Mouse (Mus musculus) brain, embryonic 14.5 days (tissue): ENCODE results near the gene Olfr390. TPM values are rescaled to one million over a fixed set of nuclear protein-coding genes. Genes with fewer than 3 reads are reported as not detected.

Source experiments
- DNase-seq: peaks from one replicate; pipeline ENCODE4 v3.0.0-alpha.2; 2011; ENCODE audit warnings: low read depth
- CTCF ChIP-seq: fragments of 200-500 bp; IDR thresholded peaks from 2 replicates; pipeline ENCODE4 v1.5.1; 2012; ENCODE audit warnings: inconsistent platforms, mild to moderate bottlenecking, moderate library complexity, borderline replicate concordance; ENCODE audit not compliant: insufficient read depth, insufficient read length; ENCODE audit errors: extremely low read depth
- POLR2A ChIP-seq: fragments of 200-500 bp; IDR thresholded peaks from 2 replicates; pipeline ENCODE4 v1.6.1; 2012; ENCODE audit warnings: mild to moderate bottlenecking, inconsistent platforms, borderline replicate concordance; ENCODE audit not compliant: poor library complexity, insufficient read depth, insufficient read length, severe bottlenecking; ENCODE audit errors: extremely low read depth
- polyA plus RNA-seq: library from polyadenylated mRNA; depleted of rRNA; stranded (reverse); fragments of >200 nt; gene quantifications from 2 replicates; pipeline ENCODE4 v1.2.3, GENCODE M21; 2012; rRNA removed

Gene Olfr390
- not detected in 2 replicates for polyA plus RNA-seq

DNA sequence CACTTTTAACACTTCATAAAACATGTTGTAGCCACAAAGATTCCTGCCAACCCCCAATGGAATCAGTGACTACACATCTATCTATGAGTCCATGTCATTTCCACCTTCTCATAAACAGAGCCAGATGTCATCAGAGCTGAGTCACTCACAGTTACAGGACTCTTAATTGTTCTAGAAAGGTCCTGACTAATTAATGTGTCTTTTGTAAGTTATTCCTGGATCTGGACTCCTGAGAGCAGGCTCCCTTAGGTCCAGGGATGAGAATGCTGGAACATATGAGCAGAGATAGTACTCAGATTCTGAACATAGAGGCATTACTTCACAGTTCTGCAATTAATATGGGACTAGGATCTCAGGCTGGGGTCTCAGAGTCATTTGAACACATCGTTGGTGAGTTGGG lies at the start of gene Olfr390:
Gene Olfr390, plus strand, starts transcription at position 301 of the 400 bp plus-strand sequence.
- TF ChIP-seq CTCF (no peak), POLR2A (no peak)
- DNase-seq: no peak

DNA sequence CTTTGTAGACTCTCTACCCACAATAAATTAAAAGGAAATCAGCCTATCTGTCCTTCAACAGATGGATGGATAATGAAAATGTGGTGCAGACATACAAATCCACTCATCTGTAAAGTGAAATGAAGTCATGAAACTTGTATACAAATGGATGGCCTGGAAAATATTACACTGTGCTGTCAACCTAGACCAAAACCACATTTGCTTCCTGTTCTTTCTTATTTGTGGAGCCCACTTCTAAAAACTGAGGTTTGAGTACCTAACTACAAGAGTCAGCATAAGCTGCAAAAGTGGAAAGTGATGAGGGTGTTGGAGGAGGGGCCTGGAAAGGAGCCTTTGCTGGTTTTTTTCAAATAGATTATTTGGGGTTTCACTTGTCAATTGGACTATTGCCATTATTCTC lies 23.6 kb upstream of the Olfr390 start:
- TF ChIP-seq CTCF: no peak
- DNase-seq: no peak

DNA sequence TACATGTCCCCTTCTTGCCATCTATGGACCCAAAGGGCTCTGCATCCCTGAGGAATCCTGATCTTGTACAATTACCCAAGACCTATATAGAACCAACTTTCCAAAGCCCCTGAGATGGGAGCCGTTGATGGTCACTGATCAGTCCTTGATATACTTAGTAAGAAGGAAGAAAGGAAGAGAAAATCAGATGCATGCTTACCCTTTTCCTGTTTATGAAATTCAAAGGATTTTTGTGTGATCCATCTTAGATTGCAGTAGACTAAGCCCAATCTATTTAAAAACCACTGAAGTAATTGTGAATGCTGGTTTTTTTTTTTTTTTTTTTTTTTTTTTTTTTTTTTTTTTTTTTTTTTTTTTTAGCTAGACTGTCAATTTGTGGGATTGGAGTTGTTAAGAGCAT lies 2.2 kb upstream of the Olfr390 start, which contains the start of gene Olfr389:
Gene Olfr389, minus strand, starts transcription at position 101 of the 400 bp plus-strand sequence.
- TF ChIP-seq CTCF (no peak), POLR2A (no peak)
- DNase-seq: no peak

DNA sequence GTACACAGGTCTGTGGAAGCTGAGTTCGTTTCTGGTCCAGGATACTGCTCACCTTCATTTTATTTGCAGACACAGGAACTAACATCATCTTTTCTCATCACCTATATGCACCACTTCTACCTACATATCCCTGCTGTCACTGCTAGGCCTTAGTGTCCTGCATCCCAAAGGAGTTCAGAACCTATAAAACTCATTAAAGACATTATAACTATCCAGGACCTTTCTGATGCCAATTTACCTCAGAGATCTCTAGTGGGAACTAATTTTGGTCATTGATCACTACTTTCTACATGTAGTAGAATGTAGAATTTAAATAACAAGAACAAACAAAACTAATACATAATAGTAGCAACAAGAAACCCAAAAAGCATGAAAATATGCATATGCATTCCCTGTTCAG lies 20.2 kb downstream of the Olfr390 start, which contains the start of gene Olfr391-ps:
Gene Olfr391-ps, minus strand, starts transcription at position 101 of the 400 bp plus-strand sequence.
- no peak for DNase-seq
- TF ChIP-seq CTCF (no peak), POLR2A (no peak)

DNA sequence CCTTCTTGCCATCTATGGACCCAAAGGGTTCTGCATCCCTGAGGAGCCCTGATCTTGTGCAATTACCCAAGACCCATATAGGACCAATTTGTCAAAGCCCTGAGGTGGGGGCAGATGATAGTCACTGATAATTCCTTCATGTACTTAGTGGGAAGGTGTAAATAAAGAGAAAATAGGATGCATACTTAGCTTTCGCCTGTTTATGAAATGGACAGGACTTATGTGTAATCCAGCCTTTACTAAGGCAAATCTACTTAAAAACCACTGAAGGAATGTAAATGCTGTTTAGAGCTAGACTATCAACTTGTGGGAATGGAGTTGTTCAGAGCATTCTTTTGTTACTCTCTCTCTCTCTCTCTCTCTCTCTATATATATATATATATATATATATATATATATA lies 34.2 kb downstream of the Olfr390 start, which contains the start of gene Olfr392:
Gene Olfr392, minus strand, starts transcription at position 101 of the 400 bp plus-strand sequence.
- DNase-seq: no peak
- no peak for TF ChIP-seq POLR2A
- TF ChIP-seq CTCF: no peak

Other genes starting within 250 kb of the Olfr390 start
- gene Olfr385, start 190.0 kb upstream of the Olfr390 start, polyA plus RNA-seq: not detected in 2 replicates
- gene Olfr384, start 184.4 kb upstream of the Olfr390 start, polyA plus RNA-seq: not detected in 2 replicates
- gene Zfp735, start 94.2 kb upstream of the Olfr390 start, polyA plus RNA-seq: not detected in 2 replicates
- gene Olfr389, start 2.3 kb upstream of the Olfr390 start, polyA plus RNA-seq: not detected in 2 replicates
- not detected in 2 replicates for gene Olfr391-ps, start 20.1 kb downstream of the Olfr390 start, polyA plus RNA-seq
- not detected in 2 replicates for gene Olfr392, start 34.1 kb downstream of the Olfr390 start, polyA plus RNA-seq
- gene Olfr393, start 68.5 kb downstream of the Olfr390 start, polyA plus RNA-seq: not detected in 2 replicates
- gene Olfr394, start 107.8 kb downstream of the Olfr390 start, polyA plus RNA-seq: not detected in 2 replicates
- gene Olfr395, start 126.3 kb downstream of the Olfr390 start, polyA plus RNA-seq: not detected in 2 replicates
- not detected in 2 replicates for gene Olfr23, start 153.7 kb downstream of the Olfr390 start, polyA plus RNA-seq
- gene Olfr397, start 177.9 kb downstream of the Olfr390 start, polyA plus RNA-seq: not detected in 2 replicates
- gene Olfr398, start 207.4 kb downstream of the Olfr390 start, polyA plus RNA-seq: not detected in 2 replicates